Mouse (Mus musculus) granulocyte monocyte progenitor cell, adult 5-6 weeks (primary cell): ENCODE measurements around the gene Larp4b. TPM values are rescaled to one million over a fixed set of nuclear protein-coding genes. Genes with fewer than 3 reads are reported as not detected.

Experiments
- ATAC-seq: replicated peaks from 2 replicates; pipeline ENCODE4 v1.8.0; 2016; ENCODE audit warnings: mild to moderate bottlenecking, moderate TSS enrichment, inconsistent platforms; ENCODE audit not compliant: poor library complexity, severe bottlenecking
- total RNA-seq, 2 experiments: library from RNA; stranded (forward) in 1 of 2; stranded (reverse) in 1 of 2; fragments of 200-712, 200-1000 nt in 1 of 2; fragments of >200 nt in 1 of 2; fragmentation: Nextera tagmentation in 1 of 2; gene quantifications; 2 replicates each; pipeline ENCODE4 v1.2.3; 2014 to 2017

The Larp4b gene
- total RNA-seq, 2 experiments from 2014 or later = 59.1 to 79.1 TPM

GRCm38 (mm10) chr13:9120835-9121542 lies 27.3 kb downstream of the Larp4b start:
- no peak for ATAC-seq

- ATAC-seq = no peak
Observed at GRCm38 (mm10) chr13:9122045-9122444, 28.4 kb downstream of the Larp4b start.

DNA sequence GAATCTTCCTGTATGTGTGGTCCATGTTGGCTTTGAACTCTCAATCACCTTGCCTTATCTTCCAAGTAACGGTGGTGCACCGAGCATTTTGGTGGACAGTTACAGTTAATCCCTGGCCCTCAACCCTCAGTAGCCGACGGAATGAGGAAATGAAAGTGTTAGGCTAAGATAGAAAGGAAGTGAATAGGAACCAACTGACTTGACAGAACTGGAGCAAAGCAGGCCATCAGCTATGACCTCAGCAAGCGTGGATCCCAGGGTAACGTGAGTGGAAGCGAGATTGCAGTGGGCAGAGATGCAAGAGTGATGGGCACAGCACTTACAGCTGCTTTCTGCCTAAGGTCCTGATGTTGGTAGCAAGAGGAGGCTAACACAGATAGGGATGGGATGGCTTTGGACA lies 31.5 kb downstream of the Larp4b start:
- ATAC-seq = peak; percentile 95

GRCm38 (mm10) chr13:9127715-9128114 lies 34.0 kb downstream of the Larp4b start:
- no peak for ATAC-seq

GRCm38 (mm10) chr13:9128707-9129314 lies 35.1 kb downstream of the Larp4b start:
- ATAC-seq = peak; percentile 52

- no peak for ATAC-seq
Observed at GRCm38 (mm10) chr13:9134421-9134820, 40.7 kb downstream of the Larp4b start.

DNA sequence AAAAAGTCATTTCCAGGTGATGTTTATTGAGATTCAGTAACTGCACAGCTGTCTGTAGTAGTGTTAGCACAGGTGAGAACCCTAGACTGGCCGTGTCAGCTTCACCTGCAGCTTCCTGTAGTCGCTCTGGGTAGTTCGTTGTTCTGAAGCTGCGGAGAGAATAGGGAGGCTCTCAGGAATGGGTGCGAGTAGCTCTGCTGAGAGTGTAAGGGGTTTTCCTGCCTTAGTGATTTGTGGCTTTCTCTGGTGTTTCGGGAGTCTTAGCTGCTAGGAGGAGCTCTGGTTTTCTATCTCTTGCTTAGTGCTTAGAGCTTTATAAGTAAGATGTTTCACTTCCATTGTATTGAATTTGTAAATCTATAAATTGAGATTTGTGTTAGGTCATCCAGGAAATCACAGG lies 42.4 kb downstream of the Larp4b start:
- ATAC-seq = no peak

DNA sequence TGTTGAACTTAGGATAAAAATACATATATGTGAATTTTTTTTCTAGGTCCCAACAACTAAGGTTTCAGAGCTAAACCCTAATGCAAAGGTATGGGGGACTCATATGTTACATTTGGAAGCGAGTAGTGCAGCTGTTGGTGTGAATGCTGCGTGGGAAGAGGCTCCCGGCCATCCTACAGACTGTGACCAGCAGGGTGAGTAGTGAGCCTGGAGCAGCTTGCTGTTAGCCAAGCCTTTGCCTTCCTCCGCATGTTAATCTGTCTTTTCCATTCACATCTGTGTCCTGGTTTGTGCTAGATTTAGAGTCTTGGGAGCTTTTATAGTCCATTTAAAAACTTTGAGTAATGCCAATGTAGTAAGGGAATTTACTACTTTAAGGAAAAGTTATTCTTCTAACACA lies 43.1 kb downstream of the Larp4b start:
- no peak for ATAC-seq

DNA sequence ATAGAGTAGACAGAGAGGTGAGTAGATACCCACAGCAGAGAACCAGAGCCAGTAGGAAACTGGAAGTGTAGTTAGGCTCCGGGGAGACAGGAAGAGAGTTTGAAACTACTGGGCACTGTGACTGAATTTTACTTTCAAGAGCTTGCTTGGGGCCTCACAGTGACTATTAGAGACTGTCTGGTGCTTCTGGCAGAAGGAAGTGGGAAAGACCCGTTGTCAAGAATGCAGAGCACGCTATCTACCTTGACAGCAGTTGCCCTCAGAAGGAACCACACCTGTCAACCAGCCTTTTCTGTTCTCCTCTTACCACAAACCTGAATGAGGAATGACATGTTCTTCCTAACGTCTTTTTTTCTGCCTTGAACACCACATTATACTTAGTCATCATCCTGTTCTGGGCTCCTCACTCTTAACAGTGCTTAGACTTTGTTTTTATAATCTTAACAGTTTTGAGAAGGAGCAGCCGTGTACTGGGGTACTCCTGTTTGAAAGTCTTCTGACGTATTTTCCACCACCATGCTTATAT lies 45.8 kb downstream of the Larp4b start:
- ATAC-seq = 0 out of 2 replicates have a peak, but pooled peaks have one; percentile 26

GRCm38 (mm10) chr13:9140204-9140603 lies 46.5 kb downstream of the Larp4b start:
- peak; percentile 42; the same call in 1 of the 2 replicates for ATAC-seq

DNA sequence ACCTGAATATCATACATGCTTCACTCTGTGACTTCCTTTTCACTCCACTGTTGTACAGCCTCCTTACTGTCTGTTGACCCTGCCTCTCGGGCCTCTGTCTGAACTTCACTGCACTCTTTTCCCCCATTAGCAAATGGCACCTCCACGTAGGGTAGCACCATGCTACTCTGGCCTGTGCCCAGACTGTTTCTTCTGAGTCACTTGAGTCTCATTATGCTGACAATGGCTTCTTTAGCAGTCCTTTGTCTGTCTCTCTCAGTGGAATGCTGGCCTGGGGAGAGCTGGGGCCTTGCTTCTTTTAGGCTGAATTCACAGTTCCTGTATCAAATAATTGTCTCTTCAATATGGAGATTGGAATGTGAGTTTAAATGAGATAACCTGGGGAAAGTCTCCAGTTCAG lies 48.7 kb downstream of the Larp4b start:
- no peak for ATAC-seq

DNA sequence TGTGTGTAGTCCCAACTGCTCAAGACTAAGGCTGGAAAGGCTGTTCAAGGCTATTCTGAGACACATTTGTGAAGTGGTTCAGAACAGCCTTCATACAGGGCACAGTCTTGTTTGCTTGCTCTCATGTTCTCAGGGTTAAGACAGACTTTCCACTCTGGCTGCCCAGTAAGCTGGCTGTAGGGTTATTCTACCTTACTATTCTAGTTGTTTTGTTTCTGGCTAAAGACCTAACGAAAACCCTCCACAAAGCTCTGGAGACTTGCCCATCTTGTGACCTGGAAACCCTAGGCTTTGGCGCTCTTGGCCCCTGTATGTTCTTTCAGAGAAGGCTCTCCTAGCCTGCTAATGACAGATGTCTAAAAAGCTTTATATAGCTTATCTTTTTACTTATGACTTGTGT lies 55.1 kb downstream of the Larp4b start:
- ATAC-seq = no peak

DNA sequence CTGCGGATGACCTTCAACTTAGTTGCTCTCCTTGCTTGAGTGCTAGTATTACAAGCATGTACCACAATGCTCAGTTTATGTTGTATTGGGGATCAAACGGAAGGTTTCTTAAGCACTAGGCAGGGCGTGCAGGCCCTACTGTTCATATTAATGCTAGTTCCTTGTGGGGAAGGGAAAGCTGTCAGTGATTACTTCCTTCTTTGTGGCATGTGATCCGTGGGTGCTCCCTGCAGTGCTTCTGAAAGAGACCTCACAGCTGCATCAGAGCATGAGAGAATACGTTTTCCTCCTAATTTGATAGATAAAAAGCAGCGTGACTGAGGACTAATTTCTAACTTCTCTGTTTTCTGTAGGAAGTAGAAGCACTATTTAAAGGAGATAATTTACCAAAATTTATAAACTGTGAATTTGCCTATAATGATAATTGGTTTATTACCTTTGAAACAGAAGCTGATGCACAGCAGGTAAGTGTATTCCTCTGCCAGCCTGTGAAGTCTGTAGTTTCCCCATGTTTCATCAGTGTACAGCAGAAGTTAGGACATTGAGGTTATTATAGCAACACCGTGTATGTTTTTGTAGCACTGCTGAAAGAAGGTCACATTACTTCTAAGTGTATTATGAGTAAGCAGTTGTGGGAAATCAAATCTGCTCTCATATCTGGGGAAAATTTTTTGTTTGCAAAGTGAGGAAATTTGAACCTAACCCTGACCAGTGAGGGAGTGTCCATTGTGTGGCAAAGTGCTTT lies 56.0 kb downstream of the Larp4b start:
- ATAC-seq = peak; percentile 96

GRCm38 (mm10) chr13:9151100-9151499 lies 57.4 kb downstream of the Larp4b start:
- ATAC-seq = no peak

GRCm38 (mm10) chr13:9151619-9152018 lies 57.9 kb downstream of the Larp4b start:
- ATAC-seq = no peak

GRCm38 (mm10) chr13:9152267-9152666 lies 58.6 kb downstream of the Larp4b start:
- ATAC-seq = no peak

- no peak for ATAC-seq
Observed at GRCm38 (mm10) chr13:9153803-9154202, 60.1 kb downstream of the Larp4b start.

DNA sequence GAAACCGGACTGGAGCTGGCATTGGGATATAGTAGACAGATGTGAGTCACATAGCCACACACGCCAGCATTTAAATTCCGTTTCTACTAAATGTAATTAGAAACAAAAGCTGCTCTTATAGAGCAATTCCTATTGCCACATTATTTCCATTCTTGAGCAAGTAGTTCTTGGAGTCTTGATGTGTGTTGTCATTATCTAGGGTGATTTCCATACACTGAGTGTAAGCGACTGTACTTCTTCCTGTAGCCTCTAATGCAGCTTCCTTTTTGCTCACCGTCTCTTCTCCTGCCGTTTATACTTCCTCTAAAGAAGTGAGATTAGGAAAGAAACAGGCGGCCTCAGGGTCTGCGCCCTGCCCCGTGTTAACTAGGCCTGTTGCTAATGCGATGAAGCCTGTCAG lies 65.6 kb downstream of the Larp4b start:
- ATAC-seq = peak; percentile 97

DNA sequence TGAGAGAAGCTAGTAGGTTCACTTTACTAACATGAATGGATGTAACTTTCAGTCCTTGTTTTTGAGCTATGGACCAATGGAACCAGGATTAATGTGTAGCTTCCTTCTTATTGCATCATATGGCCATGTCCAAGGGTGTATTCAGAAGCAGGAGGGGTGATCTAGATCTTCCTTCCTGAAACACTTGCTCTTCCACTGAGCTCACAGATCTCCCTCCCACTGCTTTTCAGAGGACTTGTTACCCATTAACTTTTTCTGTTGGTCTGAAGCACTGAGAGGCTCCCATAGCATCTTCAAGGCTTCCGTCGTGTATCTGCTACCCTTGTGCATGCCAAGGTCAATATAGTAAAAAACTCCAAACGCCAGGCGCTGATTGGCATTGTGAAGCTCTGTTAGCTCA lies 69.2 kb downstream of the Larp4b start:
- no peak for ATAC-seq

GRCm38 (mm10) chr13:9167842-9168241 lies 74.2 kb downstream of the Larp4b start:
- ATAC-seq = no peak

- ATAC-seq = no peak
Observed at GRCm38 (mm10) chr13:9169616-9170015, 75.9 kb downstream of the Larp4b start.
